Mouse (Mus musculus): ENCODE measurements around the gene Pom121l2. TPM values are rescaled to one million over a fixed set of nuclear protein-coding genes. Genes with fewer than 3 reads are reported as not detected.

The Pom121l2 gene
- polyA plus RNA-seq, 1 experiment, result not detected

DNA sequence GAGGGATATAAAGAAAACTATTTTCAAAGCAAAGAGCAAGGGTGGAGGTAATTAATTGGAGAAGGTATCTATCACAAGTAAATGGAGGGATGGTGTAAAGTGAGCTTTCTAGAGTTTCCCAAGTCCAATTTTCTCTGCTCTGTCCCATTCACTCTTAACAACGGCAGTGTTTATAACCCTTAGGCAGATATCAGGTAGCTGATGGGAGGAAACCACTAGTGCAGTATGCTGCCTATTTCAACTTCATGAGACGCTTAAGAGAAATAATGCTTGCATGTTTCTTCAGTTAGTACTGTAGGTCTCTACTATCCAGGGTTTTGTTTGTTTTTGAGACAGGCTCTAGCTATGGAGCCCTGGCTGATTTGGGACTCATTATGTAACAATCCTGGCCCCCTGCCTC, 56.4 kb downstream of the Pom121l2 start:
- no peak for TF ChIP-seq CTCF (IDR thresholded peaks at IDR 0.05; ENCODE audit: extremely low read depth, insufficient read depth, low read length)
- TF ChIP-seq POLR2A (IDR thresholded peaks at IDR 0.05; ENCODE audit: extremely low read depth, insufficient read depth, low read length), result no peak
- H3K4me3 ChIP-seq (ENCODE audit: insufficient read depth, low read length), result no peak overlapping the region
- peaks cover 1% of the 10 kb centered on the region; the same call in 1 of the 2 replicates for H3K4me1 ChIP-seq (ENCODE audit: control insufficient read depth, insufficient read depth, low read length)
- H3K27ac ChIP-seq (ENCODE audit: insufficient read depth, low read length), result no peak overlapping the region

Other genes starting within 250 kb of the Pom121l2 start
- 2.3 and 2.4 TPM in 2 replicates for gene Hist1h4j, start 246.1 kb upstream of the Pom121l2 start, polyA plus RNA-seq (2012; rRNA removed)
- 11.0 and 14.4 TPM in 2 replicates for gene Hist1h4k, start 230.7 kb upstream of the Pom121l2 start, polyA plus RNA-seq (2012; rRNA removed)
- 0.70 and 1.7 TPM in 2 replicates for gene Hist1h2ak, start 227.4 kb upstream of the Pom121l2 start, polyA plus RNA-seq (2012; rRNA removed)
- gene Hist1h2bn, start 227.1 kb upstream of the Pom121l2 start, polyA plus RNA-seq (2012; rRNA removed), result 2.0 and 2.7 TPM in 2 replicates
- 0.21 and 0.25 TPM in 2 replicates for gene Hist1h1b, start 200.6 kb upstream of the Pom121l2 start, polyA plus RNA-seq (2012; rRNA removed)
- 1.3 and 3.1 TPM in 2 replicates for gene Hist1h3i, start 197.8 kb upstream of the Pom121l2 start, polyA plus RNA-seq (2012; rRNA removed)
- gene Hist1h2an, start 194.0 kb upstream of the Pom121l2 start, polyA plus RNA-seq (2012; rRNA removed), result not detected in 2 replicates
- 0.26 and 0.63 TPM in 2 replicates for gene Hist1h2bp, start 193.7 kb upstream of the Pom121l2 start, polyA plus RNA-seq (2012; rRNA removed)
- 1.2 and 1.7 TPM in 2 replicates for gene Hist1h2bq, start 171.0 kb upstream of the Pom121l2 start, polyA plus RNA-seq (2012; rRNA removed)
- gene Hist1h2ao, start 170.7 kb upstream of the Pom121l2 start, polyA plus RNA-seq (2012; rRNA removed), result not detected in 2 replicates
- not detected in 2 replicates for gene Hist1h4m, start 169.4 kb upstream of the Pom121l2 start, polyA plus RNA-seq (2012; rRNA removed)
- 11.0 and 23.0 TPM in 2 replicates for gene Hist1h4n, start 149.0 kb upstream of the Pom121l2 start, polyA plus RNA-seq (2012; rRNA removed)
- 2.4 and 3.5 TPM in 2 replicates for gene Hist1h2ap, start 147.7 kb upstream of the Pom121l2 start, polyA plus RNA-seq (2012; rRNA removed)
- 0.34 and 0.92 TPM in 2 replicates for gene Hist1h2br, start 147.5 kb upstream of the Pom121l2 start, polyA plus RNA-seq (2012; rRNA removed)
- 2.2 and 2.3 TPM in 2 replicates for gene Zfp184, start 36.1 kb upstream of the Pom121l2 start, polyA plus RNA-seq (2012; rRNA removed)
- 1.9 and 2.5 TPM in 2 replicates for gene Prss16, start 28.5 kb downstream of the Pom121l2 start, polyA plus RNA-seq (2012; rRNA removed)
- 0.75 TPM in 1 of 2 replicates, not detected in the other for gene Hist1h2ah, start 54.4 kb downstream of the Pom121l2 start, polyA plus RNA-seq (2012; rRNA removed)
- gene Hist1h2bk, start 54.7 kb downstream of the Pom121l2 start, polyA plus RNA-seq (2012; rRNA removed), result 0.50 and 0.64 TPM in 2 replicates
- 5.7 and 7.9 TPM in 2 replicates for gene Hist1h4i, start 60.2 kb downstream of the Pom121l2 start, polyA plus RNA-seq (2012; rRNA removed)
- 0.63 and 1.1 TPM in 2 replicates for gene Hist1h2ag, start 61.8 kb downstream of the Pom121l2 start, polyA plus RNA-seq (2012; rRNA removed)
- gene Hist1h2bj, start 62.0 kb downstream of the Pom121l2 start, polyA plus RNA-seq (2012; rRNA removed), result 0.64 and 0.69 TPM in 2 replicates
- gene Vmn1r188, start 103.2 kb downstream of the Pom121l2 start, polyA plus RNA-seq (2012; rRNA removed), result not detected in 2 replicates
- gene Vmn1r189, start 124.6 kb downstream of the Pom121l2 start, polyA plus RNA-seq (2012; rRNA removed), result not detected in 2 replicates
- gene Vmn1r191, start 202.8 kb downstream of the Pom121l2 start, polyA plus RNA-seq (2012; rRNA removed), result not detected in 2 replicates
- gene Vmn1r192, start 209.9 kb downstream of the Pom121l2 start, polyA plus RNA-seq (2012; rRNA removed), result not detected in 2 replicates
- gene Vmn1r193, start 242.0 kb downstream of the Pom121l2 start, polyA plus RNA-seq (2012; rRNA removed), result not detected in 2 replicates